Mouse (Mus musculus): ENCODE results near the gene Cmpk2.

DNA sequence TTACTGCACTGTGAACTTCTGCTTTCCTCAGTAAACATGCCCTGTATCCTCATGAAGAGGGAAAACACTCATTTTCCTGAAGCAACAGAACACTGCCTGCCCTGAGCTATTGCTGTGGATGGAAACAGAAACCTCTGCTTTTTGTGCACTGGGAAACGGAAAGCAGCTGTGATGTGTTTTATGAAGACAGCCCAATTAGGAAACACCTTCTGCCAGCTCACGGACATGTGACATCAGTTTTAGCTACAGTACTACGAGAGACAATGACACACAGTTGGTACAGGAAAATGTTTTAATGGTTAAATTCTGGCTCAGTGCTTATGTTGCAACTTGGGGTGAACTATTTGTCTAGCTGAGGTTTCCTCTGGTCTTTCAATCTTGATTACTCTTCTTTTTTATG, 29.6 kb upstream of the Cmpk2 start:
- TF ChIP-seq CTCF (conservative IDR thresholded peaks at IDR 0.05; ENCODE audit: low read length) (no peak), NANOG (IDR thresholded peaks at IDR 0.05; ENCODE audit: borderline replicate concordance, low read length) (no peak), POU5F1 (IDR thresholded peaks at IDR 0.05; ENCODE audit: borderline replicate concordance, low read length) (no peak)
